ENCODE assay signal across 12 mouse cellular contexts in genomic region chr9:62091604-62092003, GRCm38 (mm10). TPM values are rescaled to one million over a fixed set of nuclear protein-coding genes. Genes with fewer than 3 reads are reported as not detected.
DNase-seq lines count a peak whose midpoint lies in the region; ATAC-seq and TF ChIP-seq lines count a peak whose summit lies in the region.
"Had no signal": no experiment of that assay in that cellular context is flagged by ENCODE, and none has a peak within 500 bp of the region (broad histone marks: within the 10 kb centered on the region; RNA-seq: fewer than 3 reads in every experiment).

No protein-coding gene starts in this region.

- H3K79me2 ChIP-seq in liver, adult 2 months (ENCODE audit: control insufficient read depth, insufficient read depth, low read length): peaks cover 9% of the 10 kb centered on the region; the same call in 1 of the 2 replicates
- peaks cover 94% of the 10 kb centered on the region for H3K79me2 ChIP-seq in myocyte (ENCODE audit: control insufficient read depth, insufficient read depth)

- no peak overlapping the region for H3K4me2 ChIP-seq in liver, embryonic 12.5 days
- peak overlapping the region; percentile 45 for H3K4me2 ChIP-seq in myocyte (ENCODE audit: low read depth)
- no peak overlapping the region for H3K4me2 ChIP-seq in neural tube, embryonic 15.5 days
- H3K4me2 ChIP-seq: midbrain, embryonic 12.5 days; neural tube, embryonic 12.5 days had no signal

- no peak overlapping the region for H3K9ac ChIP-seq in liver, adult 2 months (ENCODE audit: low read depth, low read length)
- H3K9ac ChIP-seq in liver, embryonic 12.5 days: no peak overlapping the region
- no peak overlapping the region for H3K9ac ChIP-seq in neural tube, embryonic 15.5 days (replicated peaks)
- H3K9ac ChIP-seq: midbrain, embryonic 12.5 days; neural tube, embryonic 12.5 days had no signal

- TF ChIP-seq CTCF in liver, adult 2 months (IDR thresholded peaks at IDR 0.05; ENCODE audit: low read depth, low read length): no peak

- no peak overlapping the region for H3K27ac ChIP-seq in liver, adult 2 months (replicated peaks; ENCODE audit: insufficient read depth, low read depth, low read length)
- no peak overlapping the region for H3K27ac ChIP-seq in liver, embryonic 12.5 days
- no peak overlapping the region for H3K27ac ChIP-seq in neural tube, embryonic 15.5 days (replicated peaks)
- H3K27ac ChIP-seq: midbrain, embryonic 12.5 days; neural tube, embryonic 12.5 days had no signal

- peaks cover 13% of the 10 kb centered on the region for H3K4me1 ChIP-seq in liver, adult 2 months (ENCODE audit: control insufficient read depth, insufficient read depth, low read length)
- H3K4me1 ChIP-seq in liver, embryonic 12.5 days: peaks cover 10% of the 10 kb centered on the region
- no peaks in the 10 kb centered on the region for H3K4me1 ChIP-seq in neural tube, embryonic 15.5 days
- H3K4me1 ChIP-seq: midbrain, embryonic 12.5 days; neural tube, embryonic 12.5 days had no signal

- 24% methylated on average over 5 of the region's 5 CpGs for WGBS in liver, adult 2 months
- 78% methylated on average over 5 of the region's 5 CpGs for WGBS in liver, embryonic 12.5 days (ENCODE audit: insufficient replicate concordance)
- WGBS in neural tube, embryonic 15.5 days: 87% methylated on average over 5 of the region's 5 CpGs

- no peak for TF ChIP-seq POLR2A in liver, adult 2 months (IDR thresholded peaks at IDR 0.05; ENCODE audit: extremely low read depth, insufficient read depth, low read length)
- no peak for TF ChIP-seq POLR2A in myocyte (IDR thresholded peaks at IDR 0.05; ENCODE audit: insufficient read length, low read depth)

- H3ac ChIP-seq in myocyte (ENCODE audit: control insufficient read depth, insufficient read length): no peak overlapping the region

- no peaks in the 10 kb centered on the region for H3K27me3 ChIP-seq in liver, adult 2 months (ENCODE audit: control insufficient read depth, insufficient read depth, low read length)
- no peaks in the 10 kb centered on the region for H3K27me3 ChIP-seq in liver, embryonic 12.5 days (replicated peaks)
- no peaks in the 10 kb centered on the region for H3K27me3 ChIP-seq in myocyte (ENCODE audit: control insufficient read depth, insufficient read depth, insufficient read length)
- H3K27me3 ChIP-seq in neural tube, embryonic 15.5 days (replicated peaks): no peaks in the 10 kb centered on the region
- H3K27me3 ChIP-seq: midbrain, embryonic 12.5 days; neural tube, embryonic 12.5 days had no signal

- peak; percentile 97 for DNase-seq in liver, adult 2 months (ENCODE audit: extremely low read depth, low read depth, low spot score)
- peak; percentile 62 for DNase-seq in adrenal gland, postnatal 10 days
- DNase-seq in heart, adult 9 months (ENCODE audit: low spot score in 2 of 2): peak; percentile 76 to 77
- no peak for DNase-seq in layer of hippocampus, postnatal 36 days
- DNase-seq: cerebellum, postnatal 25 days; right cerebral cortex, postnatal 25 days had no signal

- H3K4me3 ChIP-seq in liver, adult 2 months (ENCODE audit: insufficient read depth, low read depth, low read length): no peak overlapping the region
- no peak overlapping the region for H3K4me3 ChIP-seq in liver, embryonic 12.5 days
- H3K4me3 ChIP-seq in myocyte: no peak overlapping the region
- H3K4me3 ChIP-seq in neural tube, embryonic 15.5 days (replicated peaks): no peak overlapping the region
- H3K4me3 ChIP-seq: midbrain, embryonic 12.5 days; neural tube, embryonic 12.5 days had no signal

- H3K9me3 ChIP-seq in liver, embryonic 12.5 days (replicated peaks): no peaks in the 10 kb centered on the region
- no peaks in the 10 kb centered on the region for H3K9me3 ChIP-seq in neural tube, embryonic 15.5 days (replicated peaks)
- H3K9me3 ChIP-seq: midbrain, embryonic 12.5 days; neural tube, embryonic 12.5 days had no signal

- ATAC-seq in liver, embryonic 12.5 days: no peak
- ATAC-seq in neural tube, embryonic 15.5 days (ENCODE audit: low FRiP score): no peak
- ATAC-seq: hindbrain, embryonic 16.5 days had no signal

- H3K36me3 ChIP-seq in liver, adult 2 months (ENCODE audit: control insufficient read depth, insufficient read depth, low read length): no peaks in the 10 kb centered on the region
- H3K36me3 ChIP-seq in liver, embryonic 12.5 days: no peaks in the 10 kb centered on the region
- no peaks in the 10 kb centered on the region for H3K36me3 ChIP-seq in myocyte (ENCODE audit: control insufficient read depth, insufficient read depth)
- H3K36me3 ChIP-seq in neural tube, embryonic 15.5 days: no peaks in the 10 kb centered on the region
- H3K36me3 ChIP-seq: midbrain, embryonic 12.5 days; neural tube, embryonic 12.5 days had no signal

TF ChIP-seq in myocyte, 11 proteins besides CTCF, POLR2A, EP300 and RAD21:
- TF ChIP-seq USF1 (IDR thresholded peaks at IDR 0.05; ENCODE audit: low read depth): no peak
- no peak for TF ChIP-seq POLR2AphosphoS2 (IDR thresholded peaks at IDR 0.05; ENCODE audit: insufficient read length, low read depth)
- TF ChIP-seq MAX (IDR thresholded peaks at IDR 0.05; ENCODE audit: low read depth): no peak
- no peak for TF ChIP-seq E2F4 (IDR thresholded peaks at IDR 0.05; ENCODE audit: insufficient read depth)
- TF ChIP-seq REST (IDR thresholded peaks at IDR 0.05; ENCODE audit: insufficient read depth, insufficient read length): no peak
- no peak for TF ChIP-seq SRF (IDR thresholded peaks at IDR 0.05; ENCODE audit: control insufficient read depth, insufficient read length, low read depth)
- peak in 2 of 3 experiments; percentile 56 to 69 for TF ChIP-seq MYOD1 (IDR thresholded peaks at IDR 0.05; ENCODE audit: control insufficient read depth in 1 of 3, insufficient read length in 2 of 3, low read depth in 2 of 3)
- peak in 1 of 3 experiments; percentile 48 for TF ChIP-seq MYOG (IDR thresholded peaks at IDR 0.05; ENCODE audit: control insufficient read depth in 1 of 3, insufficient read depth in 1 of 3, insufficient read length in 2 of 3, low read depth in 2 of 3)
- TF ChIP-seq TCF12 (IDR thresholded peaks at IDR 0.05; ENCODE audit: insufficient read depth, poor library complexity, severe bottlenecking): peak; percentile 36
- TF ChIP-seq CEBPB (IDR thresholded peaks at IDR 0.05; ENCODE audit: insufficient read depth, poor library complexity, severe bottlenecking): peak; percentile 94
TF ChIP-seq in myocyte: peak in this region for 4.

RNA-seq across cellular contexts. Expression of gene Glce, which starts 30.9 kb away (rescaled TPM):
- total RNA-seq in liver, adult 2 months (2014; rRNA removed): 18.3 and 24.3 TPM in 2 replicates
- polyA plus RNA-seq in liver, adult 2 months (2012; rRNA removed): 3.0 and 4.6 TPM in 2 replicates
- polyA plus RNA-seq in liver, embryonic 12.5 days (2016; fragmentation: Nextera tagmentation; extraction: Ambion mirVana): 7.8 TPM in 2 replicates
- total RNA-seq in adrenal gland, postnatal 10 days (2021): 10 to 100 TPM; 23.2 to 25.1 TPM
- polyA plus RNA-seq in myocyte (2012; fragmentation: generic; extraction: Trizol): 32.0 TPM
- total RNA-seq in layer of hippocampus, postnatal 36 days (2021): 10 to 100 TPM; 24.1 to 27.2 TPM
- polyA plus RNA-seq in neural tube, embryonic 15.5 days (2015; fragmentation: Nextera tagmentation; extraction: Ambion mirVana): 20.0 and 22.1 TPM in 2 replicates

Comparison
In these comparisons a context has a peak if more than half of its experiments do, and no peak if none do; other contexts are left out.
1. DNase-seq: peak in liver, adult 2 months (single experiment), adrenal gland, postnatal 10 days (single experiment) and heart, adult 9 months (2 of 2); none in layer of hippocampus, postnatal 36 days (0 of 2).